Comparison of ENCODE assay signal across 20 mouse cellular contexts in genomic region chr7:121043510-121043909, GRCm38 (mm10). TPM values are rescaled to one million over a fixed set of nuclear protein-coding genes. Genes with fewer than 3 reads are reported as not detected.
DNase-seq lines count a peak whose midpoint lies in the region; ATAC-seq and TF ChIP-seq lines count a peak whose summit lies in the region.
"Had no signal": no experiment of that assay in that cellular context is flagged by ENCODE, and none has a peak within 500 bp of the region (broad histone marks: within the 10 kb centered on the region; RNA-seq: fewer than 3 reads in every experiment).

No protein-coding gene starts in this region.

- H3K27me3 ChIP-seq in heart, embryonic 10.5 days (ENCODE audit: insufficient read depth, poor library complexity, severe bottlenecking), result no peaks in the 10 kb centered on the region
- no peaks in the 10 kb centered on the region for H3K27me3 ChIP-seq in liver, postnatal 0 days (ENCODE audit: insufficient read depth, low read length)
- H3K27me3 ChIP-seq in midbrain, embryonic 13.5 days, result no peaks in the 10 kb centered on the region
- H3K27me3 ChIP-seq: CH12.LX; embryonic facial prominence, embryonic 12.5 days; forebrain, embryonic 15.5 days; heart, embryonic 15.5 days; hindbrain, embryonic 15.5 days had no signal

- H3K27ac ChIP-seq in heart, embryonic 10.5 days, result no peak overlapping the region
- peak overlapping the region; percentile 45; the same call in 1 of the 2 replicates for H3K27ac ChIP-seq in liver, postnatal 0 days (ENCODE audit: low read depth)
- no peak overlapping the region for H3K27ac ChIP-seq in midbrain, embryonic 13.5 days
- H3K27ac ChIP-seq: embryonic facial prominence, embryonic 12.5 days; forebrain, embryonic 15.5 days; hindbrain, embryonic 15.5 days had no signal

- H3K36me3 ChIP-seq in heart, embryonic 10.5 days, result peaks cover 3% of the 10 kb centered on the region; the same call in 1 of the 2 replicates
- 0 out of 2 replicates have a peak, but pooled peaks cover 5% of the 10 kb centered on the region for H3K36me3 ChIP-seq in liver, postnatal 0 days (replicated peaks; ENCODE audit: insufficient read depth, low read length)
- H3K36me3 ChIP-seq in midbrain, embryonic 13.5 days, result peaks cover 2% of the 10 kb centered on the region; the same call in 1 of the 2 replicates
- H3K36me3 ChIP-seq: heart, embryonic 15.5 days had no signal

- no peak overlapping the region for H3K9ac ChIP-seq in liver, postnatal 0 days (replicated peaks)
- H3K9ac ChIP-seq in midbrain, embryonic 13.5 days (replicated peaks), result no peak overlapping the region
- H3K9ac ChIP-seq: embryonic facial prominence, embryonic 12.5 days; forebrain, embryonic 15.5 days; heart, embryonic 15.5 days; hindbrain, embryonic 15.5 days had no signal

- ATAC-seq in liver, postnatal 0 days, result peak; percentile 63; the same call in 1 of the 2 replicates
- ATAC-seq in megakaryocyte progenitor cell, adult 5-6 weeks (replicated peaks; ENCODE audit: poor library complexity), result peak; percentile 47
- ATAC-seq in midbrain, embryonic 13.5 days, result no peak
- ATAC-seq: forebrain, embryonic 15.5 days; intestine, embryonic 16.5 days had no signal

- 97% methylated on average over 1 of the region's 1 CpGs for WGBS in heart, embryonic 10.5 days
- WGBS in liver, postnatal 0 days (ENCODE audit: insufficient replicate concordance), result 46% methylated on average over 1 of the region's 1 CpGs
- WGBS in midbrain, embryonic 13.5 days, result 95% methylated on average over 1 of the region's 1 CpGs

- H3K9me3 ChIP-seq in heart, embryonic 10.5 days, result no peaks in the 10 kb centered on the region
- H3K9me3 ChIP-seq in liver, postnatal 0 days (ENCODE audit: low read length), result no peaks in the 10 kb centered on the region
- H3K9me3 ChIP-seq in midbrain, embryonic 13.5 days, result peaks cover 3% of the 10 kb centered on the region; the same call in 1 of the 2 replicates
- H3K9me3 ChIP-seq: embryonic facial prominence, embryonic 12.5 days; forebrain, embryonic 15.5 days; heart, embryonic 15.5 days; hindbrain, embryonic 15.5 days had no signal

- H3K4me2 ChIP-seq in liver, postnatal 0 days (ENCODE audit: low read depth, low read length), result 0 out of 2 replicates have a peak overlapping the region, but pooled peaks have one; percentile 0
- no peak overlapping the region for H3K4me2 ChIP-seq in midbrain, embryonic 13.5 days (replicated peaks)
- H3K4me2 ChIP-seq: embryonic facial prominence, embryonic 12.5 days; forebrain, embryonic 15.5 days; heart, embryonic 15.5 days; hindbrain, embryonic 15.5 days had no signal

- no peak for TF ChIP-seq EP300 in liver, postnatal 0 days (IDR thresholded peaks at IDR 0.05; ENCODE audit: low read depth)

- peak; percentile 22 for DNase-seq in heart, adult 11 months
- DNase-seq in heart, embryonic 10.5 days (ENCODE audit: low spot score), result no peak
- no peak for DNase-seq in liver, postnatal 0 days
- no peak for DNase-seq in liver
- no peak for DNase-seq in left cerebral cortex, adult 11 months (ENCODE audit: low spot score)
- DNase-seq: adrenal gland, postnatal 10 days; cerebellum, adult 11-12 months; cerebellum, adult 9-10 months; cerebellum, postnatal 25 days; gastrocnemius, postnatal 10 days had no signal

- no peak overlapping the region for H3K4me3 ChIP-seq in heart, embryonic 10.5 days
- no peak overlapping the region for H3K4me3 ChIP-seq in liver, postnatal 0 days (ENCODE audit: low read depth, low read length)
- H3K4me3 ChIP-seq in midbrain, embryonic 13.5 days (replicated peaks), result no peak overlapping the region
- H3K4me3 ChIP-seq: embryonic facial prominence, embryonic 12.5 days; forebrain, embryonic 15.5 days; heart, embryonic 15.5 days; hindbrain, embryonic 15.5 days had no signal

- peaks cover 6% of the 10 kb centered on the region for H3K4me1 ChIP-seq in heart, embryonic 10.5 days
- H3K4me1 ChIP-seq in liver, postnatal 0 days (ENCODE audit: insufficient read depth), result peaks cover 38% of the 10 kb centered on the region
- H3K4me1 ChIP-seq in midbrain, embryonic 13.5 days (replicated peaks), result peaks cover 15% of the 10 kb centered on the region; the same call in 1 of the 2 replicates
- H3K4me1 ChIP-seq: embryonic facial prominence, embryonic 12.5 days had no signal

- no peak for TF ChIP-seq CTCF in liver, postnatal 0 days (IDR thresholded peaks at IDR 0.05; ENCODE audit: low read depth)

RNA-seq across cellular contexts. Expression of gene Mettl9, which starts 9.3 kb away (rescaled TPM):
- 93.7 and 135 TPM in 2 replicates for polyA plus RNA-seq in heart, embryonic 10.5 days (2016; fragmentation: Nextera tagmentation; extraction: Ambion mirVana)
- polyA plus RNA-seq in liver, postnatal 0 days (2015; fragmentation: Nextera tagmentation; extraction: Ambion mirVana), result 34.9 and 36.4 TPM in 2 replicates
- 96.6 and 111 TPM in 2 replicates for total RNA-seq in megakaryocyte progenitor cell, adult 5-6 weeks (2015)
- 86.0 and 86.6 TPM in 2 replicates for total RNA-seq in megakaryocyte progenitor cell, adult 5-6 weeks (2017)
- 210 and 214 TPM in 2 replicates for polyA plus RNA-seq in midbrain, embryonic 13.5 days (2015; fragmentation: Nextera tagmentation; extraction: Ambion mirVana)

RNA-seq across cellular contexts. Expression of gene Igsf6, which starts 30.9 kb away (rescaled TPM):
- polyA plus RNA-seq in heart, embryonic 10.5 days (2016; fragmentation: Nextera tagmentation; extraction: Ambion mirVana), result 0.39 and 0.92 TPM in 2 replicates
- 12.4 and 14.6 TPM in 2 replicates for polyA plus RNA-seq in liver, postnatal 0 days (2015; fragmentation: Nextera tagmentation; extraction: Ambion mirVana)
- total RNA-seq in megakaryocyte progenitor cell, adult 5-6 weeks (2015), result 415 and 476 TPM in 2 replicates
- total RNA-seq in megakaryocyte progenitor cell, adult 5-6 weeks (2017), result 342 and 360 TPM in 2 replicates
- polyA plus RNA-seq in midbrain, embryonic 13.5 days (2015; fragmentation: Nextera tagmentation; extraction: Ambion mirVana), result 0.87 and 0.92 TPM in 2 replicates
- total RNA-seq: CH12.LX had no signal

RNA-seq across cellular contexts. Expression of gene Otoa, which starts 37.9 kb away (rescaled TPM):
- 0.04 TPM in 1 of 2 replicates, not detected in the other for polyA plus RNA-seq in heart, embryonic 10.5 days (2016; fragmentation: Nextera tagmentation; extraction: Ambion mirVana)
- polyA plus RNA-seq in liver, postnatal 0 days (2015; fragmentation: Nextera tagmentation; extraction: Ambion mirVana), result 0.04 TPM in 1 of 2 replicates, not detected in the other
- 0.05 and 0.07 TPM in 2 replicates for total RNA-seq in megakaryocyte progenitor cell, adult 5-6 weeks (2015)
- total RNA-seq in megakaryocyte progenitor cell, adult 5-6 weeks (2017), result 0.12 and 0.20 TPM in 2 replicates
- 0.13 and 0.19 TPM in 2 replicates for polyA plus RNA-seq in midbrain, embryonic 13.5 days (2015; fragmentation: Nextera tagmentation; extraction: Ambion mirVana)
- total RNA-seq: heart, postnatal 36 days had no signal
- polyA plus RNA-seq: forebrain, embryonic 11.5 days; forebrain, embryonic 15.5 days had no signal
